14 mouse cellular contexts compared by ENCODE assay signal in genomic region chr2:26580751-26581150, GRCm38 (mm10). TPM values are rescaled to one million over a fixed set of nuclear protein-coding genes. Genes with fewer than 3 reads are reported as not detected.
DNase-seq lines count a peak whose midpoint lies in the region; ATAC-seq and TF ChIP-seq lines count a peak whose summit lies in the region.
"Had no signal": no experiment of that assay in that cellular context is flagged by ENCODE, and none has a peak within 500 bp of the region (broad histone marks: within the 10 kb centered on the region; RNA-seq: fewer than 3 reads in every experiment).

No protein-coding gene starts in this region.

- H3K27me3 ChIP-seq in kidney, adult 2 months (replicated peaks; ENCODE audit: control insufficient read depth, insufficient read depth, low read length) = no peaks in the 10 kb centered on the region
- H3K27me3 ChIP-seq in embryonic facial prominence, embryonic 12.5 days = no peaks in the 10 kb centered on the region
- H3K27me3 ChIP-seq in hindbrain, embryonic 11.5 days (ENCODE audit: control insufficient read depth, insufficient read depth, low read length) = no peaks in the 10 kb centered on the region

- TF ChIP-seq POLR2A in kidney, adult 2 months (IDR thresholded peaks at IDR 0.05; ENCODE audit: low read depth, low read length) = peak; percentile 31

- no peaks in the 10 kb centered on the region for H3K36me3 ChIP-seq in kidney, adult 2 months (ENCODE audit: control insufficient read depth, insufficient read depth, low read length)
- no peaks in the 10 kb centered on the region for H3K36me3 ChIP-seq in embryonic facial prominence, embryonic 12.5 days
- no peaks in the 10 kb centered on the region for H3K36me3 ChIP-seq in hindbrain, embryonic 11.5 days (ENCODE audit: control insufficient read depth, insufficient read depth, low read length)

- no peak for TF ChIP-seq CTCF in kidney, adult 2 months (conservative IDR thresholded peaks at IDR 0.05; ENCODE audit: insufficient read depth, insufficient read length, low read depth, low read length)

- 0 out of 2 replicates have a peak overlapping the region, but pooled peaks have one; percentile 3 for H3K9ac ChIP-seq in embryonic facial prominence, embryonic 12.5 days
- no peak overlapping the region for H3K9ac ChIP-seq in hindbrain, embryonic 11.5 days (ENCODE audit: low read depth, low read length)
- H3K9ac ChIP-seq: forebrain, postnatal 0 days; liver, embryonic 14.5 days had no signal

- ATAC-seq in embryonic facial prominence, embryonic 12.5 days (ENCODE audit: insufficient number of reproducible peaks, insufficient read depth, low FRiP score, low TSS enrichment) = no peak
- ATAC-seq in hindbrain, embryonic 11.5 days (ENCODE audit: low FRiP score) = no peak
- ATAC-seq: forebrain, postnatal 0 days; inflammation-experienced regulatory T-cells, adult 6 months had no signal

- peak; percentile 74 for DNase-seq in kidney, adult 2 months
- no peak for DNase-seq in kidney, adult 18-20 months
- peak; percentile 72 for DNase-seq in 416B (ENCODE audit: low read depth)
- peak; percentile 61 for DNase-seq in kidney, postnatal 14 days
- no peak for DNase-seq in hindbrain, embryonic 11.5 days (ENCODE audit: low spot score)
- DNase-seq in thymus, postnatal 14 days = no peak
- DNase-seq: cerebellum, adult 9-10 months; forebrain, postnatal 0 days had no signal

- peak overlapping the region; percentile 14; the same call in 1 of the 2 replicates for H3K4me3 ChIP-seq in kidney, adult 2 months (ENCODE audit: insufficient read depth, low read depth, low read length)
- H3K4me3 ChIP-seq in embryonic facial prominence, embryonic 12.5 days = no peak overlapping the region
- H3K4me3 ChIP-seq in hindbrain, embryonic 11.5 days (ENCODE audit: low read depth, low read length) = no peak overlapping the region

- no peaks in the 10 kb centered on the region for H3K4me1 ChIP-seq in kidney, adult 2 months (ENCODE audit: control insufficient read depth, insufficient read depth, low read length)
- H3K4me1 ChIP-seq in embryonic facial prominence, embryonic 12.5 days = peaks cover 9% of the 10 kb centered on the region
- no peaks in the 10 kb centered on the region for H3K4me1 ChIP-seq in hindbrain, embryonic 11.5 days (replicated peaks; ENCODE audit: control insufficient read depth, insufficient read depth, low read length)

- H3K27ac ChIP-seq in kidney, adult 2 months (ENCODE audit: insufficient read depth, low read depth, low read length) = peak overlapping the region; percentile 69
- no peak overlapping the region for H3K27ac ChIP-seq in embryonic facial prominence, embryonic 12.5 days
- H3K27ac ChIP-seq in hindbrain, embryonic 11.5 days (ENCODE audit: low read depth, low read length) = no peak overlapping the region
- H3K27ac ChIP-seq: liver, embryonic 14.5 days had no signal

- no peaks in the 10 kb centered on the region for H3K9me3 ChIP-seq in embryonic facial prominence, embryonic 12.5 days
- H3K9me3 ChIP-seq in hindbrain, embryonic 11.5 days (ENCODE audit: control insufficient read depth, low read length) = no peaks in the 10 kb centered on the region

- WGBS in kidney, adult 2 months = 85% methylated on average over 5 of the region's 5 CpGs
- 83% methylated on average over 5 of the region's 5 CpGs for WGBS in embryonic facial prominence, embryonic 12.5 days
- WGBS in hindbrain, embryonic 11.5 days = 89% methylated on average over 5 of the region's 5 CpGs

- no peak overlapping the region for H3K4me2 ChIP-seq in embryonic facial prominence, embryonic 12.5 days (replicated peaks)
- no peak overlapping the region for H3K4me2 ChIP-seq in hindbrain, embryonic 11.5 days (replicated peaks; ENCODE audit: low read depth, low read length)

RNA-seq across cellular contexts. Expression of gene Egfl7, which starts 0.9 kb away (rescaled TPM):
- 297 and 304 TPM in 2 replicates for polyA plus RNA-seq in kidney, adult 2 months (2012; rRNA removed)
- polyA plus RNA-seq in embryonic facial prominence, embryonic 12.5 days (2016; fragmentation: Nextera tagmentation; extraction: Ambion mirVana) = 97.3 and 101 TPM in 2 replicates
- 62.7 and 65.2 TPM in 2 replicates for polyA plus RNA-seq in hindbrain, embryonic 11.5 days (2014; fragmentation: Nextera tagmentation; extraction: Ambion mirVana)

RNA-seq across cellular contexts. Expression of gene Gm20532, which starts 5.7 kb away (rescaled TPM):
- not detected in 2 replicates for polyA plus RNA-seq in kidney, adult 2 months (2012; rRNA removed)
- polyA plus RNA-seq in embryonic facial prominence, embryonic 12.5 days (2016; fragmentation: Nextera tagmentation; extraction: Ambion mirVana) = not detected in 2 replicates
- polyA plus RNA-seq in hindbrain, embryonic 11.5 days (2014; fragmentation: Nextera tagmentation; extraction: Ambion mirVana) = not detected in 2 replicates
- polyA plus RNA-seq: embryonic facial prominence, embryonic 11.5 days; forebrain, postnatal 0 days; gonadal fat pad, adult 2 months; inflammation-experienced regulatory T-cells, adult 6 months; liver, embryonic 14.5 days; thymus, postnatal 0 days had no signal

RNA-seq across cellular contexts. Expression of gene Agpat2, which starts 23.5 kb away (rescaled TPM):
- 165 and 192 TPM in 2 replicates for polyA plus RNA-seq in kidney, adult 2 months (2012; rRNA removed)
- 17.0 and 17.8 TPM in 2 replicates for polyA plus RNA-seq in embryonic facial prominence, embryonic 12.5 days (2016; fragmentation: Nextera tagmentation; extraction: Ambion mirVana)
- 7.3 and 7.5 TPM in 2 replicates for polyA plus RNA-seq in hindbrain, embryonic 11.5 days (2014; fragmentation: Nextera tagmentation; extraction: Ambion mirVana)

RNA-seq across cellular contexts. Expression of gene Fam69b, which starts 47.5 kb away (rescaled TPM):
- 12.2 and 14.5 TPM in 2 replicates for polyA plus RNA-seq in kidney, adult 2 months (2012; rRNA removed)
- polyA plus RNA-seq in embryonic facial prominence, embryonic 12.5 days (2016; fragmentation: Nextera tagmentation; extraction: Ambion mirVana) = 66.0 and 75.2 TPM in 2 replicates
- polyA plus RNA-seq in hindbrain, embryonic 11.5 days (2014; fragmentation: Nextera tagmentation; extraction: Ambion mirVana) = 38.4 and 45.5 TPM in 2 replicates

Comparison
In these comparisons a context has a peak if more than half of its experiments do, and no peak if none do; other contexts are left out.
1. DNase-seq: peak in kidney, adult 2 months (single experiment), 416B (single experiment) and kidney, postnatal 14 days (single experiment); none in kidney, adult 18-20 months (single experiment), hindbrain, embryonic 11.5 days (single experiment) and thymus, postnatal 14 days (single experiment).